Mouse (Mus musculus) midbrain, postnatal 0 days (tissue): ENCODE data around the gene Igf2r. TPM values are rescaled to one million over a fixed set of nuclear protein-coding genes. Genes with fewer than 3 reads are reported as not detected.

Source experiments
- ATAC-seq: fragments of 200-750 bp; cut with Nextera tagmentation; 2 replicates; pipeline ENCODE4 v1.8.0; 2017; ENCODE audit warnings: moderate number of reproducible peaks, mild to moderate bottlenecking, moderate TSS enrichment, moderate library complexity; ENCODE audit not compliant: low FRiP score
- DNase-seq: peaks from one replicate; pipeline ENCODE4 v3.0.0-alpha.2; 2015; ENCODE audit warnings: low spot score
- H3K27ac ChIP-seq: fragments of 300-500 bp; sonication (generic); 2 replicates; pipeline ENCODE4 v1.5.1; 2014; ENCODE audit warnings: low read depth, mild to moderate bottlenecking, low read length, mixed read lengths
- H3K27me3 ChIP-seq: fragments of 300-500 bp; sonication (generic); 2 replicates; pipeline ENCODE4 v1.6.1; 2014; ENCODE audit warnings: low read length, control low read depth, mixed read lengths; ENCODE audit not compliant: insufficient read depth
- H3K36me3 ChIP-seq: fragments of 300-500 bp; sonication (generic); 2 replicates; pipeline ENCODE4 v1.6.1; 2014; ENCODE audit warnings: low read length, control low read depth, mixed read lengths; ENCODE audit not compliant: insufficient read depth
- H3K4me1 ChIP-seq: fragments of 300-500 bp; sonication (generic); 2 replicates; pipeline ENCODE4 v1.6.1; 2014; ENCODE audit warnings: mild to moderate bottlenecking, control low read depth, antibody characterized with exemption, low read length, mixed read lengths; ENCODE audit not compliant: insufficient read depth
- H3K4me2 ChIP-seq: fragments of 300-500 bp; sonication (generic); 2 replicates; pipeline ENCODE4 v1.6.1; 2014; ENCODE audit warnings: low read depth, mild to moderate bottlenecking, low read length, mixed read lengths; ENCODE audit not compliant: poor library complexity, severe bottlenecking
- H3K4me3 ChIP-seq: fragments of 300-500 bp; sonication (generic); 2 replicates; pipeline ENCODE4 v1.5.1; 2014; ENCODE audit warnings: low read depth, mild to moderate bottlenecking, low read length, moderate library complexity
- H3K9ac ChIP-seq: fragments of 300-500 bp; sonication (generic); replicated peaks from 2 replicates; pipeline ENCODE4 v1.6.1; 2014; ENCODE audit warnings: mild to moderate bottlenecking, low read length, moderate library complexity, mixed read lengths; ENCODE audit not compliant: poor library complexity, severe bottlenecking
- H3K9me3 ChIP-seq: fragments of 300-500 bp; sonication (generic); 2 replicates; pipeline ENCODE4 v1.6.1; 2016; ENCODE audit warnings: low read length, control low read depth
- CTCF ChIP-seq: IDR thresholded peaks from 2 replicates; pipeline ENCODE4 v1.5.1; 2016; ENCODE audit warnings: antibody characterized with exemption, mild to moderate bottlenecking
- WGBS: fragments of 180-500 bp; shearing (Covaris S2); extraction: QIAGEN DNeasy Blood & Tissue Kit; methylation state at CpG from one replicate; pipeline ENCODE4 v1.1.7; 2014; 5-methylcytosine and 5-hydroxymethylcytosine counted together
- polyA plus RNA-seq: library from polyadenylated mRNA; unstranded; fragments of >200 nt; fragmentation: Nextera tagmentation; extraction: Ambion mirVana; gene quantifications from 2 replicates; pipeline ENCODE4 v1.2.1, GENCODE M21; 2015
- total RNA-seq: library from RNA; depleted of rRNA; stranded (reverse); fragments of >200 nt; gene quantifications from 2 replicates; pipeline ENCODE4 v1.2.3, GENCODE M21; 2014

The Igf2r gene
- total and polyA plus RNA-seq, 2 experiments from 2014 or later: 5.4 to 31.7 TPM

GRCm38 (mm10) chr17:12790353-12791078, 21.1 kb upstream of the Igf2r start:
- DNase-seq (peak; percentile 59), ATAC-seq (peak; percentile 48)
- peak overlapping the region; percentile 57; the same call in 1 of the 2 replicates for H3K27ac ChIP-seq
- H3K4me3 ChIP-seq: no peak overlapping the region
- H3K4me2 ChIP-seq: no peak overlapping the region
- H3K9ac ChIP-seq: no peak overlapping the region
- no peak for TF ChIP-seq CTCF
- H3K27me3 ChIP-seq: no peaks in the 10 kb centered on the region
- no peaks in the 10 kb centered on the region for H3K36me3 ChIP-seq
- H3K9me3 ChIP-seq: no peaks in the 10 kb centered on the region
- H3K4me1 ChIP-seq: peaks cover 9% of the 10 kb centered on the region; the same call in 1 of the 2 replicates
- WGBS: 10% methylated on average over 10 of the region's 10 CpGs

- no peaks in the 10 kb centered on the region for H3K36me3 ChIP-seq
- H3K4me3 ChIP-seq: no peak overlapping the region
- no peak overlapping the region for H3K4me2 ChIP-seq
- 75% methylated on average over 11 of the region's 11 CpGs for WGBS
- H3K9me3 ChIP-seq: no peaks in the 10 kb centered on the region
- H3K4me1 ChIP-seq: no peaks in the 10 kb centered on the region
- DNase-seq (no peak), ATAC-seq (no peak)
- H3K9ac ChIP-seq: no peak overlapping the region
- no peak for TF ChIP-seq CTCF
- no peak overlapping the region for H3K27ac ChIP-seq
- no peaks in the 10 kb centered on the region for H3K27me3 ChIP-seq
These were observed 13.7 kb upstream of the Igf2r start for GRCm38 (mm10) chr17:12782861-12783847.

- Histone ChIP-seq H3K4me2 (no peak overlapping the region), H3K27me3 (no peaks in the 10 kb centered on the region), H3K4me1 (no peaks in the 10 kb centered on the region), H3K4me3 (no peak overlapping the region), H3K27ac (no peak overlapping the region), H3K36me3 (no peaks in the 10 kb centered on the region), H3K9ac (no peak overlapping the region), H3K9me3 (no peaks in the 10 kb centered on the region)
- ATAC-seq: no peak
- WGBS: 57% methylated on average over 5 of the region's 5 CpGs
- DNase-seq: no peak
- no peak for TF ChIP-seq CTCF
These were observed 11.6 kb upstream of the Igf2r start for GRCm38 (mm10) chr17:12781101-12781500.

- ATAC-seq (no peak), DNase-seq (no peak)
- no peak overlapping the region for H3K4me3 ChIP-seq
- H3K9ac ChIP-seq: no peak overlapping the region
- H3K36me3 ChIP-seq: no peaks in the 10 kb centered on the region
- H3K4me2 ChIP-seq: no peak overlapping the region
- no peaks in the 10 kb centered on the region for H3K4me1 ChIP-seq
- TF ChIP-seq CTCF: no peak
- H3K27ac ChIP-seq: no peak overlapping the region
- no peaks in the 10 kb centered on the region for H3K27me3 ChIP-seq
- H3K9me3 ChIP-seq: no peaks in the 10 kb centered on the region
- WGBS: 64% methylated on average over 8 of the region's 8 CpGs
These were observed 10.7 kb upstream of the Igf2r start for GRCm38 (mm10) chr17:12780125-12780524.

- Histone ChIP-seq H3K27me3 (no peaks in the 10 kb centered on the region), H3K27ac (no peak overlapping the region), H3K4me2 (no peak overlapping the region), H3K4me1 (no peaks in the 10 kb centered on the region), H3K9me3 (no peaks in the 10 kb centered on the region), H3K9ac (no peak overlapping the region), H3K36me3 (no peaks in the 10 kb centered on the region), H3K4me3 (no peak overlapping the region)
- WGBS: 86% methylated on average over 3 of the region's 3 CpGs
- no peak for DNase-seq
- ATAC-seq: no peak
- TF ChIP-seq CTCF: no peak
These were observed 10.0 kb upstream of the Igf2r start for GRCm38 (mm10) chr17:12779442-12779841.

- no peak overlapping the region for H3K9ac ChIP-seq
- no peak overlapping the region for H3K4me2 ChIP-seq
- no peaks in the 10 kb centered on the region for H3K27me3 ChIP-seq
- 84% methylated on average over 3 of the region's 3 CpGs for WGBS
- H3K4me1 ChIP-seq: no peaks in the 10 kb centered on the region
- TF ChIP-seq CTCF: no peak
- no peaks in the 10 kb centered on the region for H3K36me3 ChIP-seq
- no peaks in the 10 kb centered on the region for H3K9me3 ChIP-seq
- no peak overlapping the region for H3K4me3 ChIP-seq
- ATAC-seq (no peak), DNase-seq (no peak)
- H3K27ac ChIP-seq: no peak overlapping the region
These were observed 4.5 kb upstream of the Igf2r start for GRCm38 (mm10) chr17:12773956-12774355.
